Mouse (Mus musculus) ovary, adult 2 months (tissue): ENCODE data around the gene Rad18. TPM values are rescaled to one million over a fixed set of nuclear protein-coding genes. Genes with fewer than 3 reads are reported as not detected.

Source experiments
- polyA plus RNA-seq: library from polyadenylated mRNA; depleted of rRNA; stranded (reverse); fragments of >200 nt; gene quantifications from 2 replicates; pipeline ENCODE4 v1.2.3, GENCODE M21; 2012; rRNA removed

Gene Rad18
- polyA plus RNA-seq = 7.1 and 9.0 TPM in 2 replicates

DNA sequence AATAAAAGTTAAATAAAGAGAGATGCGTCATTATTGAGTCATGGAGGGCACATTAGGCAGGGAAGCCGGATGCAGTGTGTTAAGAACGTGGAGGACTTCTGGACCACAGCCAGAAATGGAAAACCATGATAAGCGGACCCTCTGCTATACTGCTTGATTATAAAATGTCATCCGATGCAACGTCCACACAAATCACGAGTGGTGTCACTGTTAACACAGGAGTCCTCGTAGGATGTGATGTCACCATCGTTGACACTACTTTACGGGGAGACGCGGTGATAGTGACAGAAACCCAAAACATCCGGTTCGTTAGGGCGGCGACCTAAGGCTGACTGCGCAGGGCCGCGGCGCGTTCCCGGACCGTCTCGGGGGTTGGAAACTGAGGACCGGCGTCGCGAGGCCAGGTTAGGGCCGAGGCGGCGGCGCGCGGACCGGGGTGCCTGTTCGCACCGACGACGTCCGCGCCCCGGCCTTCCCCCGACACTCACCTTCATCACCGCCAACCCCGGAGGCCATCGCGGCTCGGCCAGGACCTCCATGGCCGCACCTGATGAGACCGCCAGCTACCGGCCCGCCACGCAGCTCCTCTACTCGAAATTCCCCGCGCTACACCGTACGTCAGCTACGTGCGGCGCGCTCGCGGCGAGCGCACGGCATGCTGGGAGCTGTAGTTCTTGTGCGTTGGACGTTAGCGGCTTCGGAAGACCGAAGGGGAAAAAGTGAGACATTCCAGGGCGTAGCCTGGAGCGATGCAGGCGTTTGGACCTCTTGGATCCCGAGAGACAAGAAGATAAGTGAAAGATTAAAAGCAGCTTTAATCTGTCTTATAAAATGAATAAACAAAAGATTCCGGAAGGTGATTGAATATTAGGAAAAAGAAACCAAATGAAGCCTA is at the start of gene Rad18:
TSS of gene Rad18 (minus strand) at position 631 of the 895 bp plus-strand sequence.

Other genes starting within 250 kb of the Rad18 start
- 1.4 and 2.2 TPM in 2 replicates for gene Cav3, start 237.2 kb downstream of the Rad18 start, polyA plus RNA-seq
- gene Oxtr, start 206.7 kb downstream of the Rad18 start, polyA plus RNA-seq = 35.2 and 42.7 TPM in 2 replicates